Comparison of ENCODE assay signal across 16 mouse cellular contexts in the genomic region with DNA sequence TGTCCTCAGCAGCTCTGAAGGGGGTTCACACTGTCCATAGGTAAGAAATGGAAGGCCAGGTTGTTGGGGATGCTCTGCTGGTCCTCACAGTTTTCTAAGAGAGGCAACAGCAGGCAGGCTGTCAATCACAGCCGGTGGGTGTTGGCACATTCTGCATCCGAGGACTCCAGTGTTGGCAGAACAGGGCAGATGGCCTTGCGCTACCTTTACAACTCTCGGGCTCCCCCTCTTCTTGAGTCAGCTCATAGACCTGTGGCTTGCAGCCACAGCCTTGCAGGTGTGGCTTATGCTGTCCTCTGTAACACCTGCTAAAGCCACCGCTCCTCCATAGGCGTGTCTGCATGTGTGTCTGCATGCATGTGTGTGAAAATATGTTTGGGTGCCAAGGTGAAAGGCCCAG.
DNase-seq lines count a peak whose midpoint lies in the region; ATAC-seq and TF ChIP-seq lines count a peak whose summit lies in the region.
"Had no signal": no experiment of that assay in that cellular context is flagged by ENCODE, and none has a peak within 500 bp of the region (broad histone marks: within the 10 kb centered on the region; RNA-seq: fewer than 3 reads in every experiment).

No protein-coding gene starts in this region.

- no peak for TF ChIP-seq EP300 in stomach, postnatal 0 days (optimal IDR thresholded peaks at IDR 0.05)

- H3K9ac ChIP-seq in forebrain, embryonic 14.5 days (ENCODE audit: low read length) = no peak overlapping the region
- no peak overlapping the region for H3K9ac ChIP-seq in forebrain, embryonic 16.5 days (replicated peaks; ENCODE audit: low read depth, low read length)
- H3K9ac ChIP-seq in intestine, embryonic 15.5 days = no peak overlapping the region
- no peak overlapping the region for H3K9ac ChIP-seq in stomach, postnatal 0 days (ENCODE audit: low read length)
- H3K9ac ChIP-seq: forebrain, embryonic 12.5 days; hindbrain, embryonic 15.5 days had no signal

- no peak overlapping the region for H3K27ac ChIP-seq in forebrain, embryonic 14.5 days (ENCODE audit: low read depth, low read length)
- H3K27ac ChIP-seq in forebrain, embryonic 16.5 days (ENCODE audit: low read length) = no peak overlapping the region
- no peak overlapping the region for H3K27ac ChIP-seq in intestine, embryonic 15.5 days
- H3K27ac ChIP-seq in stomach, postnatal 0 days (replicated peaks) = no peak overlapping the region
- H3K27ac ChIP-seq: forebrain, embryonic 12.5 days; heart, embryonic 10.5 days; hindbrain, embryonic 15.5 days had no signal

- no peak overlapping the region for H3K4me3 ChIP-seq in forebrain, embryonic 14.5 days (ENCODE audit: low read depth, low read length)
- H3K4me3 ChIP-seq in forebrain, embryonic 16.5 days (replicated peaks; ENCODE audit: low read length) = no peak overlapping the region
- H3K4me3 ChIP-seq in intestine, embryonic 15.5 days (replicated peaks) = no peak overlapping the region
- H3K4me3 ChIP-seq in stomach, postnatal 0 days (ENCODE audit: low read depth, low read length) = no peak overlapping the region
- H3K4me3 ChIP-seq: forebrain, embryonic 12.5 days; heart, embryonic 10.5 days; hindbrain, embryonic 15.5 days had no signal

- TF ChIP-seq CTCF in brain, embryonic 14.5 days (IDR thresholded peaks at IDR 0.05; ENCODE audit: borderline replicate concordance, extremely low read depth, insufficient read depth, insufficient read length) = no peak
- no peak for TF ChIP-seq CTCF in stomach, postnatal 0 days (IDR thresholded peaks at IDR 0.05; ENCODE audit: low read depth)

- DNase-seq in forebrain, embryonic 14.5 days (ENCODE audit: low spot score) = peak; percentile 55
- peak; percentile 64 for DNase-seq in brain, embryonic 14.5 days (ENCODE audit: low read depth)
- no peak for DNase-seq in stomach, postnatal 0 days (ENCODE audit: low spot score)
- no peak for DNase-seq in urinary bladder, postnatal 14 days (ENCODE audit: low spot score)
- DNase-seq in heart, postnatal 4 days = no peak
- DNase-seq: adrenal gland, postnatal 10 days; cerebellum, adult 11-12 months; cerebellum, adult 9-10 months; gastrocnemius, postnatal 36 days; heart, adult 18-20 months; heart, postnatal 10 days had no signal

- no peak for TF ChIP-seq POLR2A in brain, embryonic 14.5 days (IDR thresholded peaks at IDR 0.05; ENCODE audit: borderline replicate concordance, extremely low read depth, insufficient read depth, insufficient read length, poor library complexity, severe bottlenecking)

- H3K27me3 ChIP-seq in forebrain, embryonic 14.5 days (replicated peaks; ENCODE audit: control insufficient read depth, insufficient read depth, low read length) = no peaks in the 10 kb centered on the region
- no peaks in the 10 kb centered on the region for H3K27me3 ChIP-seq in forebrain, embryonic 16.5 days (replicated peaks; ENCODE audit: control insufficient read depth, insufficient read depth, low read length)
- H3K27me3 ChIP-seq in intestine, embryonic 15.5 days (replicated peaks) = no peaks in the 10 kb centered on the region
- H3K27me3 ChIP-seq in stomach, postnatal 0 days (ENCODE audit: control insufficient read depth, insufficient read depth, low read length) = no peaks in the 10 kb centered on the region

- WGBS in forebrain, embryonic 14.5 days = 71% methylated on average over 6 of the region's 6 CpGs
- WGBS in forebrain, embryonic 16.5 days = 62% methylated on average over 6 of the region's 6 CpGs
- 80% methylated on average over 6 of the region's 6 CpGs for WGBS in intestine, embryonic 15.5 days
- WGBS in stomach, postnatal 0 days = 69% methylated on average over 6 of the region's 6 CpGs

- no peak overlapping the region for H3K4me2 ChIP-seq in forebrain, embryonic 14.5 days (ENCODE audit: low read length)
- H3K4me2 ChIP-seq in forebrain, embryonic 16.5 days (ENCODE audit: low read length) = no peak overlapping the region
- no peak overlapping the region for H3K4me2 ChIP-seq in intestine, embryonic 15.5 days (replicated peaks)
- H3K4me2 ChIP-seq in stomach, postnatal 0 days (replicated peaks; ENCODE audit: low read depth) = no peak overlapping the region
- H3K4me2 ChIP-seq: forebrain, embryonic 12.5 days; hindbrain, embryonic 15.5 days had no signal

- peaks cover 3% of the 10 kb centered on the region; the same call in 1 of the 2 replicates for H3K4me1 ChIP-seq in forebrain, embryonic 14.5 days (ENCODE audit: control insufficient read depth, insufficient read depth, low read length)
- H3K4me1 ChIP-seq in forebrain, embryonic 16.5 days (replicated peaks; ENCODE audit: control insufficient read depth, insufficient read depth, low read length) = peaks cover 8% of the 10 kb centered on the region
- H3K4me1 ChIP-seq in intestine, embryonic 15.5 days (replicated peaks) = 0 out of 2 replicates have a peak, but pooled peaks cover 3% of the 10 kb centered on the region
- 0 out of 2 replicates have a peak, but pooled peaks cover 2% of the 10 kb centered on the region for H3K4me1 ChIP-seq in stomach, postnatal 0 days (replicated peaks; ENCODE audit: control insufficient read depth, insufficient read depth)
- H3K4me1 ChIP-seq: hindbrain, embryonic 15.5 days had no signal

- H3K36me3 ChIP-seq in forebrain, embryonic 14.5 days (ENCODE audit: control insufficient read depth, insufficient read depth, low read length) = no peaks in the 10 kb centered on the region
- H3K36me3 ChIP-seq in forebrain, embryonic 16.5 days (ENCODE audit: control insufficient read depth, insufficient read depth) = no peaks in the 10 kb centered on the region
- H3K36me3 ChIP-seq in intestine, embryonic 15.5 days = no peaks in the 10 kb centered on the region
- H3K36me3 ChIP-seq in stomach, postnatal 0 days (ENCODE audit: control insufficient read depth, insufficient read depth, low read length) = no peaks in the 10 kb centered on the region
- H3K36me3 ChIP-seq: forebrain, embryonic 12.5 days; heart, embryonic 10.5 days; hindbrain, embryonic 15.5 days had no signal

- no peaks in the 10 kb centered on the region for H3K9me3 ChIP-seq in forebrain, embryonic 14.5 days (replicated peaks; ENCODE audit: control insufficient read depth, low read length)
- 0 out of 2 replicates have a peak, but pooled peaks cover 3% of the 10 kb centered on the region for H3K9me3 ChIP-seq in forebrain, embryonic 16.5 days (ENCODE audit: control insufficient read depth, low read length)
- H3K9me3 ChIP-seq in intestine, embryonic 15.5 days = no peaks in the 10 kb centered on the region
- no peaks in the 10 kb centered on the region for H3K9me3 ChIP-seq in stomach, postnatal 0 days (ENCODE audit: control insufficient read depth, low read length)
- H3K9me3 ChIP-seq: forebrain, embryonic 12.5 days; heart, embryonic 10.5 days; hindbrain, embryonic 15.5 days had no signal

- no peak for ATAC-seq in forebrain, embryonic 14.5 days
- no peak for ATAC-seq in forebrain, embryonic 16.5 days
- ATAC-seq in intestine, embryonic 15.5 days = peak; percentile 49; the same call in 1 of the 2 replicates
- ATAC-seq in stomach, postnatal 0 days (ENCODE audit: low FRiP score, low TSS enrichment) = peak; percentile 19; the same call in 1 of the 2 replicates

Comparison
In these comparisons a context has a peak if more than half of its experiments do, and no peak if none do; other contexts are left out.
1. ATAC-seq: peak in intestine, embryonic 15.5 days (single experiment) and stomach, postnatal 0 days (single experiment); none in forebrain, embryonic 14.5 days (single experiment) and forebrain, embryonic 16.5 days (single experiment).
2. DNase-seq: peak in forebrain, embryonic 14.5 days (single experiment) and brain, embryonic 14.5 days (single experiment); none in stomach, postnatal 0 days (single experiment), urinary bladder, postnatal 14 days (single experiment) and heart, postnatal 4 days (single experiment).